Mouse (Mus musculus) layer of hippocampus, adult 8-10 months (tissue): ENCODE measurements around the gene Zbtb3. TPM values are rescaled to one million over a fixed set of nuclear protein-coding genes. Genes with fewer than 3 reads are reported as not detected.

Experiments used
- DNase-seq, 2 experiments: peaks; one replicate each; pipeline ENCODE4 v3.0.0; 2022; ENCODE audit warnings: low spot score in 2 of 2
- total RNA-seq, 4 experiments: library from RNA; stranded (reverse); gene quantifications; 2 replicates each; pipeline ENCODE4 v1.2.4; 2022

Zbtb3 gene
- total RNA-seq, 4 experiments from 2014 or later, result 5.2 to 7.9 (median 5.4) TPM

- peak; percentile 73 for DNase-seq
Measured at GRCm38 (mm10) chr19:8839908-8840791, 37.8 kb downstream of the Zbtb3 start.

- no peak for DNase-seq
Measured at GRCm38 (mm10) chr19:8841012-8841411, 38.7 kb downstream of the Zbtb3 start.

- DNase-seq, result no peak
Measured at GRCm38 (mm10) chr19:8842961-8843360, 40.6 kb downstream of the Zbtb3 start.

GRCm38 (mm10) chr19:8844371-8845129 lies 42.2 kb downstream of the Zbtb3 start:
- peak in 1 of 2 experiments; percentile 80 for DNase-seq

GRCm38 (mm10) chr19:8848356-8848755 lies 46.0 kb downstream of the Zbtb3 start:
- no peak for DNase-seq

GRCm38 (mm10) chr19:8850402-8850901 lies 48.1 kb downstream of the Zbtb3 start, which contains the start of gene Lrrn4cl:
TSS of gene Lrrn4cl (plus strand) at chr19:8850768.
- no peak for DNase-seq

- no peak for DNase-seq
Measured at GRCm38 (mm10) chr19:8851639-8852038, 49.3 kb downstream of the Zbtb3 start.

- no peak for DNase-seq
Measured at GRCm38 (mm10) chr19:8852236-8852928, 50.0 kb downstream of the Zbtb3 start.

- no peak for DNase-seq
Measured at GRCm38 (mm10) chr19:8853117-8853516, 50.8 kb downstream of the Zbtb3 start.

Other genes starting within 250 kb of the Zbtb3 start
- 10 to 100 TPM; 10.6 to 12.2 (median 11.5) TPM for gene Slc22a8, start 211.3 kb upstream of the Zbtb3 start, total RNA-seq
- gene Slc22a6, start 184.5 kb upstream of the Zbtb3 start, total RNA-seq, result 1 to 10 TPM; 3.5 to 4.4 (median 4.1) TPM
- gene Chrm1, start 138.8 kb upstream of the Zbtb3 start, total RNA-seq, result 100 to 1,000 TPM; 160 to 164 (median 161) TPM
- 100 to 1,000 TPM; 157 to 169 (median 162) TPM for gene Slc3a2, start 79.2 kb upstream of the Zbtb3 start, total RNA-seq
- 10 to 100 TPM; 44.0 to 45.3 (median 44.3) TPM for gene Wdr74, start 66.7 kb upstream of the Zbtb3 start, total RNA-seq
- gene 1700092M07Rik, start 61.8 kb upstream of the Zbtb3 start, total RNA-seq, result 1 to 10 TPM in 3 of 4 experiments, not detected in 1; 2.0 to 3.3 (median 2.4) TPM
- gene Stx5a, start 61.1 kb upstream of the Zbtb3 start, total RNA-seq, result 10 to 100 TPM; 65.3 to 91.2 (median 76.1) TPM
- gene Nxf1, start 45.5 kb upstream of the Zbtb3 start, total RNA-seq, result 100 to 1,000 TPM in 2 of 4 experiments, 10 to 100 TPM in 2; 80.5 to 120 (median 102) TPM
- gene Tmem223, start 31.6 kb upstream of the Zbtb3 start, total RNA-seq, result 10 to 100 TPM; 61.3 to 77.8 (median 72.8) TPM
- 10 to 100 TPM; 10.1 to 17.5 (median 13.1) TPM for gene Tmem179b, start 28.1 kb upstream of the Zbtb3 start, total RNA-seq
- gene Taf6l, start 16.1 kb upstream of the Zbtb3 start, total RNA-seq, result 10 to 100 TPM; 14.7 to 20.1 (median 18.2) TPM
- gene Polr2g, start 4.0 kb upstream of the Zbtb3 start, total RNA-seq, result 100 to 1,000 TPM; 101 to 122 (median 109) TPM
- gene Ttc9c, start 16.8 kb downstream of the Zbtb3 start, total RNA-seq, result 10 to 100 TPM; 36.4 to 45.1 (median 40.1) TPM
- gene Hnrnpul2, start 17.5 kb downstream of the Zbtb3 start, total RNA-seq, result 100 to 1,000 TPM; 113 to 126 (median 120) TPM
- not detected for gene AC129217.1, start 27.2 kb downstream of the Zbtb3 start, total RNA-seq
- 100 to 1,000 TPM in 3 of 4 experiments, 10 to 100 TPM in 1; 98.1 to 115 (median 106) TPM for gene Bscl2, start 34.9 kb downstream of the Zbtb3 start, total RNA-seq
- 100 to 1,000 TPM; 125 to 148 (median 143) TPM for gene Gng3, start 36.6 kb downstream of the Zbtb3 start, total RNA-seq
- gene Lrrn4cl, start 48.2 kb downstream of the Zbtb3 start, total RNA-seq, result under 1 TPM; 0.45 to 0.74 (median 0.55) TPM
- 100 to 1,000 TPM in 2 of 4 experiments, 10 to 100 TPM in 2; 87.8 to 123 (median 106) TPM for gene Ubxn1, start 68.9 kb downstream of the Zbtb3 start, total RNA-seq
- 10 to 100 TPM; 23.4 to 37.2 (median 29.5) TPM for gene Uqcc3, start 78.4 kb downstream of the Zbtb3 start, total RNA-seq
- 10 to 100 TPM in 1 of 4 experiments, 1 to 10 TPM in 3; 4.9 to 10.4 (median 6.0) TPM for gene Lbhd1, start 81.2 kb downstream of the Zbtb3 start, total RNA-seq
- not detected for gene Gm49403, start 81.4 kb downstream of the Zbtb3 start, total RNA-seq
- gene 1810009A15Rik, start 86.3 kb downstream of the Zbtb3 start, total RNA-seq, result 10 to 100 TPM; 22.7 to 32.0 (median 26.5) TPM
- gene Gm49416, start 86.4 kb downstream of the Zbtb3 start, total RNA-seq, result 1 to 10 TPM in 2 of 4 experiments, not detected in 2; 1.4 to 1.8 TPM
- 10 to 100 TPM; 24.0 to 26.1 (median 24.4) TPM for gene Ints5, start 90.5 kb downstream of the Zbtb3 start, total RNA-seq
- 100 to 1,000 TPM; 109 to 125 (median 119) TPM for gene Ganab, start 95.5 kb downstream of the Zbtb3 start, total RNA-seq
- 100 to 1,000 TPM; 161 to 167 (median 162) TPM for gene B3gat3, start 117.8 kb downstream of the Zbtb3 start, total RNA-seq
- 1 to 10 TPM; 5.0 to 8.6 (median 6.4) TPM for gene Rom1, start 126.8 kb downstream of the Zbtb3 start, total RNA-seq
- gene Eml3, start 127.0 kb downstream of the Zbtb3 start, total RNA-seq, result 10 to 100 TPM; 14.1 to 17.4 (median 15.3) TPM
- 10 to 100 TPM; 53.7 to 66.5 (median 56.2) TPM for gene Mta2, start 139.3 kb downstream of the Zbtb3 start, total RNA-seq
- 10 to 100 TPM; 21.5 to 22.2 (median 21.9) TPM for gene Tut1, start 151.3 kb downstream of the Zbtb3 start, total RNA-seq
- 100 to 1,000 TPM; 223 to 248 (median 236) TPM for gene Eef1g, start 164.5 kb downstream of the Zbtb3 start, total RNA-seq
- gene Ahnak, start 186.7 kb downstream of the Zbtb3 start, total RNA-seq, result 10 to 100 TPM; 27.0 to 32.2 (median 29.0) TPM